Mouse (Mus musculus) kidney, embryonic 16.5 days (tissue): ENCODE measurements around the gene Terb2. TPM values are rescaled to one million over a fixed set of nuclear protein-coding genes. Genes with fewer than 3 reads are reported as not detected.

ENCODE experiments used
- ATAC-seq: fragments of 200-750 bp; cut with Nextera tagmentation; 2 replicates; pipeline ENCODE4 v1.8.0; 2017; ENCODE audit warnings: moderate TSS enrichment; ENCODE audit not compliant: low FRiP score, low TSS enrichment
- H3K27ac ChIP-seq: fragments of 300-500 bp; sonication (generic); 2 replicates; pipeline ENCODE4 v1.5.1; 2014; ENCODE audit warnings: low read length
- H3K27me3 ChIP-seq: fragments of 300-500 bp; sonication (generic); 2 replicates; pipeline ENCODE4 v1.6.1; 2014; ENCODE audit warnings: low read length, control low read depth, mixed read lengths; ENCODE audit not compliant: insufficient read depth
- H3K36me3 ChIP-seq: fragments of 300-500 bp; sonication (generic); 2 replicates; pipeline ENCODE4 v1.6.1; 2014; ENCODE audit warnings: low read length, control low read depth, mixed read lengths; ENCODE audit not compliant: insufficient read depth
- H3K4me1 ChIP-seq: fragments of 300-500 bp; sonication (generic); 2 replicates; pipeline ENCODE4 v1.6.1; 2014; ENCODE audit warnings: low read length, control low read depth, mixed read lengths; ENCODE audit not compliant: insufficient read depth
- H3K4me2 ChIP-seq: fragments of 300-500 bp; sonication (generic); replicated peaks from 2 replicates; pipeline ENCODE4 v1.6.1; 2014; ENCODE audit warnings: low read depth, low read length
- H3K4me3 ChIP-seq: fragments of 300-500 bp; sonication (generic); 2 replicates; pipeline ENCODE4 v1.5.1; 2014; ENCODE audit warnings: mild to moderate bottlenecking, low read length
- H3K9ac ChIP-seq: fragments of 300-500 bp; sonication (generic); replicated peaks from 2 replicates; pipeline ENCODE4 v1.6.1; 2014; ENCODE audit warnings: low read length
- H3K9me3 ChIP-seq: fragments of 300-500 bp; sonication (generic); 2 replicates; pipeline ENCODE4 v1.6.1; 2016; ENCODE audit warnings: low read length, control low read depth
- WGBS: fragments of 180-500 bp; shearing (Covaris S2); extraction: QIAGEN DNeasy Blood & Tissue Kit; methylation state at CpG from one replicate; pipeline ENCODE4 v1.1.7; 2014; 5-methylcytosine and 5-hydroxymethylcytosine counted together
- polyA plus RNA-seq: library from polyadenylated mRNA; unstranded; fragments of >200 nt; fragmentation: Nextera tagmentation; extraction: Ambion mirVana; gene quantifications from 2 replicates; pipeline ENCODE4 v1.2.1, GENCODE M21; 2015

Gene Terb2
- polyA plus RNA-seq, 1 experiment from 2014 or later = not detected

GRCm38 (mm10) chr2:122237891-122238470 is 51.9 kb downstream of the Terb2 start:
- Histone ChIP-seq H3K9me3 (no peaks in the 10 kb centered on the region), H3K27ac (no peak overlapping the region), H3K4me1 (peaks cover 5% of the 10 kb centered on the region; the same call in 1 of the 2 replicates), H3K36me3 (no peaks in the 10 kb centered on the region), H3K9ac (no peak overlapping the region), H3K27me3 (no peaks in the 10 kb centered on the region), H3K4me3 (no peak overlapping the region), H3K4me2 (no peak overlapping the region)
- whole genome bisulfite sequencing = 91% methylated on average over 2 of the region's 2 CpGs
- ATAC-seq = no peak

GRCm38 (mm10) chr2:122240735-122241134 is 54.7 kb downstream of the Terb2 start:
- Histone ChIP-seq H3K27ac (no peak overlapping the region), H3K4me3 (no peak overlapping the region), H3K9me3 (no peaks in the 10 kb centered on the region), H3K4me2 (no peak overlapping the region), H3K9ac (no peak overlapping the region), H3K36me3 (no peaks in the 10 kb centered on the region), H3K4me1 (peaks cover 9% of the 10 kb centered on the region; the same call in 1 of the 2 replicates), H3K27me3 (no peaks in the 10 kb centered on the region)
- ATAC-seq = no peak

- Histone ChIP-seq H3K9ac (no peak overlapping the region), H3K4me1 (peaks cover 9% of the 10 kb centered on the region; the same call in 1 of the 2 replicates), H3K36me3 (no peaks in the 10 kb centered on the region), H3K4me2 (no peak overlapping the region), H3K4me3 (no peak overlapping the region), H3K27ac (no peak overlapping the region), H3K27me3 (no peaks in the 10 kb centered on the region), H3K9me3 (no peaks in the 10 kb centered on the region)
- no peak for ATAC-seq
- 90% methylated on average over 4 of the region's 4 CpGs for WGBS
Observed at GRCm38 (mm10) chr2:122241226-122241625, 55.2 kb downstream of the Terb2 start.

- Histone ChIP-seq H3K36me3 (no peaks in the 10 kb centered on the region), H3K27me3 (no peaks in the 10 kb centered on the region), H3K4me3 (no peak overlapping the region), H3K4me2 (no peak overlapping the region), H3K9ac (no peak overlapping the region), H3K9me3 (no peaks in the 10 kb centered on the region), H3K27ac (no peak overlapping the region), H3K4me1 (peaks cover 9% of the 10 kb centered on the region; the same call in 1 of the 2 replicates)
- WGBS = 61% methylated on average over 6 of the region's 6 CpGs
- no peak for ATAC-seq
Observed at GRCm38 (mm10) chr2:122241935-122242334, 55.9 kb downstream of the Terb2 start.

GRCm38 (mm10) chr2:122243671-122244131 is 57.6 kb downstream of the Terb2 start:
- H3K4me3 ChIP-seq = no peak overlapping the region
- H3K27ac ChIP-seq = peak overlapping the region; percentile 36; the same call in 1 of the 2 replicates
- H3K27me3 ChIP-seq = no peaks in the 10 kb centered on the region
- 3% methylated on average over 3 of the region's 3 CpGs for WGBS
- H3K4me1 ChIP-seq = peaks cover 9% of the 10 kb centered on the region; the same call in 1 of the 2 replicates
- ATAC-seq = peak; percentile 69
- no peaks in the 10 kb centered on the region for H3K36me3 ChIP-seq
- no peak overlapping the region for H3K4me2 ChIP-seq
- no peaks in the 10 kb centered on the region for H3K9me3 ChIP-seq
- no peak overlapping the region for H3K9ac ChIP-seq

GRCm38 (mm10) chr2:122247786-122248185 is 61.7 kb downstream of the Terb2 start:
- no peak overlapping the region for H3K9ac ChIP-seq
- H3K4me2 ChIP-seq = no peak overlapping the region
- 90% methylated on average over 10 of the region's 10 CpGs for WGBS
- H3K27me3 ChIP-seq = no peaks in the 10 kb centered on the region
- no peak for ATAC-seq
- no peak overlapping the region for H3K27ac ChIP-seq
- H3K4me1 ChIP-seq = peaks cover 9% of the 10 kb centered on the region; the same call in 1 of the 2 replicates
- H3K4me3 ChIP-seq = no peak overlapping the region
- H3K36me3 ChIP-seq = no peaks in the 10 kb centered on the region
- H3K9me3 ChIP-seq = no peaks in the 10 kb centered on the region

- Histone ChIP-seq H3K36me3 (no peaks in the 10 kb centered on the region), H3K27ac (no peak overlapping the region), H3K4me2 (no peak overlapping the region), H3K27me3 (no peaks in the 10 kb centered on the region), H3K9ac (no peak overlapping the region), H3K9me3 (no peaks in the 10 kb centered on the region), H3K4me1 (no peaks in the 10 kb centered on the region), H3K4me3 (no peak overlapping the region)
- ATAC-seq = no peak
- WGBS = 94% methylated on average over 5 of the region's 5 CpGs
Observed at GRCm38 (mm10) chr2:122255997-122256396, 69.9 kb downstream of the Terb2 start.

Other genes starting within 250 kb of the Terb2 start
- 49.5 and 54.2 TPM in 2 replicates for gene Ctdspl2, start 230.3 kb upstream of the Terb2 start, polyA plus RNA-seq
- gene Mageb3, start 230.2 kb upstream of the Terb2 start, polyA plus RNA-seq = 0.22 and 0.25 TPM in 2 replicates
- 9.6 and 10.9 TPM in 2 replicates for gene Eif3j1, start 157.7 kb upstream of the Terb2 start, polyA plus RNA-seq
- 8.8 and 9.3 TPM in 2 replicates for gene Spg11, start 67.9 kb upstream of the Terb2 start, polyA plus RNA-seq
- gene B2m, start 38.6 kb upstream of the Terb2 start, polyA plus RNA-seq = 221 and 232 TPM in 2 replicates
- not detected in 2 replicates for gene Trim69, start 25.6 kb upstream of the Terb2 start, polyA plus RNA-seq
- not detected in 2 replicates for gene Patl2, start 83 bp upstream of the Terb2 start, polyA plus RNA-seq
- gene Sord, start 48.5 kb downstream of the Terb2 start, polyA plus RNA-seq = 62.2 and 62.4 TPM in 2 replicates
- gene Duox2, start 112.2 kb downstream of the Terb2 start, polyA plus RNA-seq = 0.06 TPM in 2 replicates
- gene Duoxa2, start 112.6 kb downstream of the Terb2 start, polyA plus RNA-seq = not detected in 2 replicates
- gene Duoxa1, start 127.5 kb downstream of the Terb2 start, polyA plus RNA-seq = 0.15 TPM in 1 of 2 replicates, not detected in the other
- gene Duox1, start 129.4 kb downstream of the Terb2 start, polyA plus RNA-seq = 0.05 TPM in 1 of 2 replicates, not detected in the other
- gene Shf, start 182.9 kb downstream of the Terb2 start, polyA plus RNA-seq = 2.0 and 2.3 TPM in 2 replicates
- 0.60 TPM in 2 replicates for gene Slc28a2, start 240.2 kb downstream of the Terb2 start, polyA plus RNA-seq